Mouse (Mus musculus): ENCODE results near the gene Rpl3. TPM values are rescaled to one million over a fixed set of nuclear protein-coding genes. Genes with fewer than 3 reads are reported as not detected.

The Rpl3 gene
- polyA plus RNA-seq (2017; shearing (Covaris generic)): 1,298 TPM

GRCm38 (mm10) chr15:80091121-80091955 lies at the start of gene Rpl3, which contains the start of gene Syngr1:
TSS of gene Rpl3 (minus strand) at chr15:80091868.
TSS of gene Syngr1 (plus strand) at chr15:80091334.

DNA sequence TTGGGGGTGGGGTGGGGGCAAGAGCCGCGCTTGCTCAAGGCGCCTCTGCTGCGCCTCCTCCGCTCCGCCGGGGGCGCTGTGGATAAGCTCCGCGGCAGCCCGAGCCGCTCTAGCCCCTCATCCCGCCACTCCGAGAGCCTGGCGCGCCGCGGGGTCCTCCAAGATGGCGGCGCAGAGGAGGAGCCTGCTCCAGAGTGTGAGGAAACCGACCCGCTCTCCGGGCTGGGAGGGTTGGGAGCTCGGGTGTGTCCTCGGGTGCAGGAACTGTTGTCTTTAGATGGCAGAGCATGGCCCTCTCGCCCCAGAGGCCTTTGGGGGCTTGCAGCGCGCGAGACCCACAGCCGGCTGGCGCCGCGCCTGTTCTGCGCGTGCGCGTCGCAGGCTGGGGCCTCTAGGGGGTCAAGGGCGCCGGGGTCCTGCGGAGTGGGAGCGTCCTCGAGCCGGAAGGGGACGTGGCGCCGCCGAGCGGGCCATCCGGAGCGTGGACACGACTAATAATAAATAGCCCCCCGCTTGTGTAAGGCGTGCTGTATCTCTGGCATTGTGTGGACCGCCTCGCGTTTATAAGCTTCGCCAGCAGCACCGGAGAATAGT lies 41.4 kb upstream of the Rpl3 start, which contains the start of gene Tab1:
Gene Tab1 (plus strand): TSS at position 135 of the 594 bp plus-strand sequence.

Other genes starting within 250 kb of the Rpl3 start
- gene Apobec3, start 200.2 kb downstream of the Rpl3 start, polyA plus RNA-seq (2017; shearing (Covaris generic)): 519 TPM
- 103 TPM for gene Cbx7, start 120.7 kb downstream of the Rpl3 start, polyA plus RNA-seq (2017; shearing (Covaris generic))
- 1.5 TPM for gene Pdgfb, start 76.9 kb downstream of the Rpl3 start, polyA plus RNA-seq (2017; shearing (Covaris generic))
- 0.60 TPM for gene Syngr1, start 534 bp downstream of the Rpl3 start, polyA plus RNA-seq (2017; shearing (Covaris generic))
- gene Tab1, start 41.3 kb upstream of the Rpl3 start, polyA plus RNA-seq (2017; shearing (Covaris generic)): 28.4 TPM
- gene Mgat3, start 81.9 kb upstream of the Rpl3 start, polyA plus RNA-seq (2017; shearing (Covaris generic)): not detected
- 37.3 TPM for gene Mief1, start 142.2 kb upstream of the Rpl3 start, polyA plus RNA-seq (2017; shearing (Covaris generic))
- not detected for gene AC140267.1, start 144.0 kb upstream of the Rpl3 start, polyA plus RNA-seq (2017; shearing (Covaris generic))
- gene Atf4, start 163.3 kb upstream of the Rpl3 start, polyA plus RNA-seq (2017; shearing (Covaris generic)): 106 TPM
- 30.8 TPM for gene Rps19bp1, start 172.4 kb upstream of the Rpl3 start, polyA plus RNA-seq (2017; shearing (Covaris generic))
- gene Cacna1i, start 195.4 kb upstream of the Rpl3 start, polyA plus RNA-seq (2017; shearing (Covaris generic)): 0.02 TPM